Mouse (Mus musculus): ENCODE measurements at regions not wholly inside any gene's neighbourhood (a gene's known extent, or its start where the extent isn't known, plus 50 kb on each side); places are given as distances from the start of the nearest gene placed in this dataset.

DNA sequence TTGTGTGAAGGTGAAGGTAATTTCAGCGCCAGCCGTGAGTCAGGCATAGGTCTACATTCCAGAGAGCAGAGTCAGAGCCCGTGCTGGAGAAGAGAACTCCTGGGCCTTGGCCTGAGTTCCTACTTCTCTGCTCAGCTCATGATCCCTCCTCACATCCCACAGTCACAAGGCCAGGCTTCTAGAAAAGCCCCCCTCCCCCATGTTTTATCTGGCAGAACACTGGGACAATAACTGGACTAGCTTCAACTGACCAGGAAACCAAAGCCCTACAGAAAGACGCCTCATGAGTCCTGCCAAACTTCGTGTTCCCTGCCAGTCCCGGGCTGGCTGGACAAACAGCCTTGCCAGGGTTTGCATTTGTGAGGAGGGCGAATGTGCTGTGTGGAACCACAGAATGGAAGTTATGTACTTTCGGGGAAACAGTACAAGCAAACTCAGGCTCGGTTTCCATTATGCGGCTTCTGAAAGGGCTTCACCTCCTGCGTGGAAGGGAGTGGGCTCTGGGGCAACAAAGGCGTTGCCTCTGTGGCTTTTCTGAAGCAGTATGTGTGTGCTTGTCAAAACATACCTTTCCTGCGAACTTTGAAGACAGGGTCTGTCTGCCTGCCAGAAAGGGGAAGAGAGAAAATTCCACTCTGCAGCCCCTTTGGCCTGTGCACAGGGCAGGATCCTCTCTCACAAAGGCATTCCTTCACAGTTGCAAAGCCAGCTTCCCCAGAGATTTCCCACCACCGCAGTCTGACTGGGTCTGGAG, 168.1 kb downstream of the Rpl14 start:
- TF ChIP-seq CTCF (IDR thresholded peaks at IDR 0.05; ENCODE audit: insufficient read depth, low read length) (no peak), POLR2A (IDR thresholded peaks at IDR 0.05; ENCODE audit: borderline replicate concordance, extremely low read depth, low read depth, low read length) (no peak)
